Mouse (Mus musculus) ES-Bruce4 (cell line): ENCODE results near the gene Hsd17b12.

Experiments
- CTCF ChIP-seq: IDR thresholded peaks from one replicate; pipeline ENCODE4 v1.8.1; 2011; ENCODE audit warnings: low read depth, low read length
- POLR2A ChIP-seq: IDR thresholded peaks from one replicate; pipeline ENCODE4 v1.8.1; 2011; ENCODE audit warnings: low read length; ENCODE audit not compliant: insufficient read depth

GRCm38 (mm10) chr2:94178321-94179029 is 20.7 kb upstream of the Hsd17b12 start:
- no peak for TF ChIP-seq CTCF
- no peak for TF ChIP-seq POLR2A
